Mouse (Mus musculus): Measurements from ENCODE around the gene Aak1.

Aak1 gene

GRCm38 (mm10) chr6:87032401-87032800 lies 183.1 kb downstream of the Aak1 start:
- no peak for TF ChIP-seq NANOG (IDR thresholded peaks at IDR 0.05; ENCODE audit: borderline replicate concordance, low read length)
- no peak for TF ChIP-seq POU5F1 (IDR thresholded peaks at IDR 0.05; ENCODE audit: borderline replicate concordance, low read length)
- no peak for TF ChIP-seq CTCF (conservative IDR thresholded peaks at IDR 0.05; ENCODE audit: low read length)

GRCm38 (mm10) chr6:87034395-87034794 lies 185.1 kb downstream of the Aak1 start:
- peaks cover 12% of the 10 kb centered on the region for H3K36me3 ChIP-seq (ENCODE audit: insufficient read depth, low read length)
- 0 out of 2 replicates have a peak, but pooled peaks cover 3% of the 10 kb centered on the region for H3K9me3 ChIP-seq (ENCODE audit: low read length)
- no peaks in the 10 kb centered on the region for H3K27me3 ChIP-seq (ENCODE audit: insufficient read depth, low read length)
- no peak overlapping the region for H3K4me3 ChIP-seq (replicated peaks; ENCODE audit: low read length)
- TF ChIP-seq CTCF (conservative IDR thresholded peaks at IDR 0.05; ENCODE audit: low read length) (no peak), NANOG (IDR thresholded peaks at IDR 0.05; ENCODE audit: borderline replicate concordance, low read length) (no peak), POU5F1 (IDR thresholded peaks at IDR 0.05; ENCODE audit: borderline replicate concordance, low read length) (no peak)
- H3K4me1 ChIP-seq (replicated peaks; ENCODE audit: low read depth, low read length): peaks cover 17% of the 10 kb centered on the region

More at GRCm38 (mm10) chr6:87032401-87032800, 183.1 kb downstream of the Aak1 start:
- Histone ChIP-seq H3K36me3 (ENCODE audit: insufficient read depth, low read length) (peaks cover 32% of the 10 kb centered on the region), H3K4me3 (replicated peaks; ENCODE audit: low read length) (no peak overlapping the region), H3K4me1 (replicated peaks; ENCODE audit: low read depth, low read length) (peaks cover 19% of the 10 kb centered on the region), H3K27me3 (ENCODE audit: insufficient read depth, low read length) (no peaks in the 10 kb centered on the region), H3K9me3 (ENCODE audit: low read length) (0 out of 2 replicates have a peak, but pooled peaks cover 3% of the 10 kb centered on the region)

- TF ChIP-seq POU5F1 (IDR thresholded peaks at IDR 0.05; ENCODE audit: borderline replicate concordance, low read length) (no peak), CTCF (conservative IDR thresholded peaks at IDR 0.05; ENCODE audit: low read length) (no peak), NANOG (IDR thresholded peaks at IDR 0.05; ENCODE audit: borderline replicate concordance, low read length) (no peak)
- 0 out of 2 replicates have a peak, but pooled peaks cover 3% of the 10 kb centered on the region for H3K9me3 ChIP-seq (ENCODE audit: low read length)
- peaks cover 3% of the 10 kb centered on the region; the same call in 1 of the 2 replicates for H3K27me3 ChIP-seq (ENCODE audit: insufficient read depth, low read length)
- peaks cover 11% of the 10 kb centered on the region for H3K4me1 ChIP-seq (replicated peaks; ENCODE audit: low read depth, low read length)
- H3K4me3 ChIP-seq (replicated peaks; ENCODE audit: low read length): no peak overlapping the region
- no peaks in the 10 kb centered on the region for H3K36me3 ChIP-seq (ENCODE audit: insufficient read depth, low read length)
These were observed 188.7 kb downstream of the Aak1 start for GRCm38 (mm10) chr6:87037826-87038620.

GRCm38 (mm10) chr6:87039161-87039560 lies 189.8 kb downstream of the Aak1 start:
- Histone ChIP-seq H3K9me3 (ENCODE audit: low read length) (0 out of 2 replicates have a peak, but pooled peaks cover 3% of the 10 kb centered on the region), H3K36me3 (ENCODE audit: insufficient read depth, low read length) (no peaks in the 10 kb centered on the region), H3K4me1 (replicated peaks; ENCODE audit: low read depth, low read length) (peaks cover 17% of the 10 kb centered on the region), H3K4me3 (replicated peaks; ENCODE audit: low read length) (no peak overlapping the region), H3K27me3 (ENCODE audit: insufficient read depth, low read length) (peaks cover 8% of the 10 kb centered on the region; the same call in 1 of the 2 replicates)
- TF ChIP-seq POU5F1 (IDR thresholded peaks at IDR 0.05; ENCODE audit: borderline replicate concordance, low read length) (no peak), CTCF (conservative IDR thresholded peaks at IDR 0.05; ENCODE audit: low read length) (no peak), NANOG (IDR thresholded peaks at IDR 0.05; ENCODE audit: borderline replicate concordance, low read length) (no peak)

- TF ChIP-seq POU5F1 (IDR thresholded peaks at IDR 0.05; ENCODE audit: borderline replicate concordance, low read length) (no peak), CTCF (conservative IDR thresholded peaks at IDR 0.05; ENCODE audit: low read length) (no peak), NANOG (IDR thresholded peaks at IDR 0.05; ENCODE audit: borderline replicate concordance, low read length) (no peak)
- Histone ChIP-seq H3K9me3 (ENCODE audit: low read length) (0 out of 2 replicates have a peak, but pooled peaks cover 3% of the 10 kb centered on the region), H3K4me1 (replicated peaks; ENCODE audit: low read depth, low read length) (peaks cover 24% of the 10 kb centered on the region), H3K36me3 (ENCODE audit: insufficient read depth, low read length) (no peaks in the 10 kb centered on the region), H3K27me3 (ENCODE audit: insufficient read depth, low read length) (peaks cover 8% of the 10 kb centered on the region; the same call in 1 of the 2 replicates), H3K4me3 (replicated peaks; ENCODE audit: low read length) (no peak overlapping the region)
These were observed 191.7 kb downstream of the Aak1 start for GRCm38 (mm10) chr6:87040971-87041370.

GRCm38 (mm10) chr6:87041431-87041830 lies 192.1 kb downstream of the Aak1 start:
- Histone ChIP-seq H3K9me3 (ENCODE audit: low read length) (0 out of 2 replicates have a peak, but pooled peaks cover 1% of the 10 kb centered on the region), H3K27me3 (ENCODE audit: insufficient read depth, low read length) (peaks cover 8% of the 10 kb centered on the region; the same call in 1 of the 2 replicates), H3K4me3 (replicated peaks; ENCODE audit: low read length) (no peak overlapping the region), H3K36me3 (ENCODE audit: insufficient read depth, low read length) (no peaks in the 10 kb centered on the region), H3K4me1 (replicated peaks; ENCODE audit: low read depth, low read length) (peaks cover 24% of the 10 kb centered on the region)
- TF ChIP-seq CTCF (conservative IDR thresholded peaks at IDR 0.05; ENCODE audit: low read length) (no peak), NANOG (IDR thresholded peaks at IDR 0.05; ENCODE audit: borderline replicate concordance, low read length) (no peak), POU5F1 (IDR thresholded peaks at IDR 0.05; ENCODE audit: borderline replicate concordance, low read length) (no peak)

- Histone ChIP-seq H3K9me3 (ENCODE audit: low read length) (no peaks in the 10 kb centered on the region), H3K4me3 (replicated peaks; ENCODE audit: low read length) (peak overlapping the region; percentile 94), H3K36me3 (ENCODE audit: insufficient read depth, low read length) (no peaks in the 10 kb centered on the region), H3K4me1 (replicated peaks; ENCODE audit: low read depth, low read length) (peaks cover 24% of the 10 kb centered on the region), H3K27me3 (ENCODE audit: insufficient read depth, low read length) (peaks cover 8% of the 10 kb centered on the region; the same call in 1 of the 2 replicates)
- TF ChIP-seq POU5F1 (IDR thresholded peaks at IDR 0.05; ENCODE audit: borderline replicate concordance, low read length) (no peak), NANOG (IDR thresholded peaks at IDR 0.05; ENCODE audit: borderline replicate concordance, low read length) (no peak), CTCF (conservative IDR thresholded peaks at IDR 0.05; ENCODE audit: low read length) (no peak)
These were observed 192.7 kb downstream of the Aak1 start for GRCm38 (mm10) chr6:87042004-87042336.

GRCm38 (mm10) chr6:87042337-87043130 lies 193.2 kb downstream of the Aak1 start, which contains the start of gene Gfpt1:
Gfpt1 (plus strand) TSS chr6:87042846.
- Histone ChIP-seq H3K9me3 (ENCODE audit: low read length) (no peaks in the 10 kb centered on the region), H3K27me3 (ENCODE audit: insufficient read depth, low read length) (peaks cover 8% of the 10 kb centered on the region; the same call in 1 of the 2 replicates), H3K4me3 (replicated peaks; ENCODE audit: low read length) (peak within 1 kb of the TSS; percentile 94), H3K36me3 (ENCODE audit: insufficient read depth, low read length) (no peaks in the 10 kb centered on the region), H3K4me1 (replicated peaks; ENCODE audit: low read depth, low read length) (peaks cover 24% of the 10 kb centered on the region)
- no peak for TF ChIP-seq CTCF (conservative IDR thresholded peaks at IDR 0.05; ENCODE audit: low read length)
- TF ChIP-seq POU5F1 (IDR thresholded peaks at IDR 0.05; ENCODE audit: borderline replicate concordance, low read length): no peak
- no peak for TF ChIP-seq NANOG (IDR thresholded peaks at IDR 0.05; ENCODE audit: borderline replicate concordance, low read length)

Measured in E14TG2a.4 (cell line).